Mouse (Mus musculus) erythroblast, embryonic 14.5 days (primary cell): ENCODE data around the gene Gm10570.
A peak's percentile ranks its signal among the peaks of the same experiment; 100 is the strongest.

ENCODE experiments used
- GATA1 ChIP-seq: IDR thresholded peaks from 2 replicates; pipeline ENCODE4 v1.6.1; 2012; ENCODE audit warnings: low read length, inconsistent platforms, mixed read lengths
- TAL1 ChIP-seq: IDR thresholded peaks from 3 replicates; pipeline ENCODE4 v1.6.1; 2012; ENCODE audit warnings: low read length, inconsistent platforms, mixed read lengths

- TF ChIP-seq TAL1 (no peak), GATA1 (peak; percentile 25; the same call in 1 of the 2 replicates)
These were observed 12.1 kb downstream of the Gm10570 start for GRCm38 (mm10) chr4:130296243-130296965.
